Mouse (Mus musculus) ZHBTc4 (cell line): ENCODE results near the gene Hectd1.

Source experiments
- DNase-seq: peaks from one replicate; pipeline ENCODE4 v3.0.0-alpha.2; 2011; ENCODE audit warnings: low read depth, low spot score

Gene Hectd1

GRCm38 (mm10) chr12:51843576-51844520 lies 14.5 kb upstream of the Hectd1 start:
- DNase-seq, result no peak

- DNase-seq, result no peak
These were observed 12.9 kb upstream of the Hectd1 start for GRCm38 (mm10) chr12:51842081-51842864.

- DNase-seq, result no peak
These were observed 10.5 kb upstream of the Hectd1 start for GRCm38 (mm10) chr12:51839856-51840255.

GRCm38 (mm10) chr12:51835219-51835618 lies 5.9 kb upstream of the Hectd1 start:
- DNase-seq, result no peak

GRCm38 (mm10) chr12:51831931-51832330 lies 2.6 kb upstream of the Hectd1 start:
- DNase-seq, result peak; percentile 38

- no peak for DNase-seq
These were observed 2.0 kb upstream of the Hectd1 start for GRCm38 (mm10) chr12:51831296-51831695.

- DNase-seq, result no peak
These were observed 1.3 kb upstream of the Hectd1 start for GRCm38 (mm10) chr12:51830671-51831070.

GRCm38 (mm10) chr12:51830077-51830402 lies 704 bp upstream of the Hectd1 start:
- DNase-seq, result no peak

- DNase-seq, result peak; percentile 62
These were observed 533 bp downstream of the Hectd1 start for GRCm38 (mm10) chr12:51828716-51829289.

GRCm38 (mm10) chr12:51827958-51828650 lies 1.2 kb downstream of the Hectd1 start:
- no peak for DNase-seq

- DNase-seq, result peak; percentile 54
These were observed 4.0 kb downstream of the Hectd1 start for GRCm38 (mm10) chr12:51825338-51825737.

GRCm38 (mm10) chr12:51823311-51823710 lies 6.0 kb downstream of the Hectd1 start:
- DNase-seq, result no peak

- no peak for DNase-seq
These were observed 6.5 kb downstream of the Hectd1 start for GRCm38 (mm10) chr12:51822861-51823260.

- no peak for DNase-seq
These were observed 7.1 kb downstream of the Hectd1 start for GRCm38 (mm10) chr12:51822236-51822635.

GRCm38 (mm10) chr12:51821256-51821655 lies 8.1 kb downstream of the Hectd1 start:
- peak; percentile 17 for DNase-seq

GRCm38 (mm10) chr12:51819951-51820498 lies 9.3 kb downstream of the Hectd1 start:
- DNase-seq, result no peak

GRCm38 (mm10) chr12:51817815-51818613 lies 11.3 kb downstream of the Hectd1 start:
- no peak for DNase-seq

GRCm38 (mm10) chr12:51811388-51812140 lies 17.8 kb downstream of the Hectd1 start:
- no peak for DNase-seq

- no peak for DNase-seq
These were observed 18.8 kb downstream of the Hectd1 start for GRCm38 (mm10) chr12:51810564-51810963.

GRCm38 (mm10) chr12:51784842-51785241 lies 44.5 kb downstream of the Hectd1 start:
- DNase-seq, result peak; percentile 81
